Mouse (Mus musculus): ENCODE measurements around the gene Gpr88. TPM values are rescaled to one million over a fixed set of nuclear protein-coding genes. Genes with fewer than 3 reads are reported as not detected.

The Gpr88 gene
- polyA plus RNA-seq (2012; rRNA removed) = 32.7 and 94.6 TPM in 2 replicates

GRCm38 (mm10) chr3:116253077-116253531, at the start of gene Gpr88:
Gene Gpr88 (minus strand): TSS chr3:116253503.
- Histone ChIP-seq H3K27ac (ENCODE audit: insufficient read depth, low read length) (peak within 1 kb of the TSS; percentile 90), H3K4me1 (ENCODE audit: control insufficient read depth, insufficient read depth, low read length) (peaks cover 1% of the 10 kb centered on the region; the same call in 1 of the 2 replicates), H3K4me3 (ENCODE audit: insufficient read depth, low read length) (peak within 1 kb of the TSS; percentile 83)
- TF ChIP-seq POLR2A (IDR thresholded peaks at IDR 0.05; ENCODE audit: extremely low read depth, insufficient read depth, low read length) (peak; percentile 76), CTCF (IDR thresholded peaks at IDR 0.05; ENCODE audit: extremely low read depth, insufficient read depth, low read length) (no peak)

GRCm38 (mm10) chr3:116302581-116302980, 49.3 kb upstream of the Gpr88 start:
- H3K27ac ChIP-seq (ENCODE audit: insufficient read depth, low read length) = no peak overlapping the region
- TF ChIP-seq CTCF (IDR thresholded peaks at IDR 0.05; ENCODE audit: extremely low read depth, insufficient read depth, low read length) (no peak), POLR2A (IDR thresholded peaks at IDR 0.05; ENCODE audit: extremely low read depth, insufficient read depth, low read length) (no peak)
- H3K4me3 ChIP-seq (ENCODE audit: insufficient read depth, low read length) = no peak overlapping the region
- no peaks in the 10 kb centered on the region; the same call in 1 of the 2 replicates for H3K4me1 ChIP-seq (ENCODE audit: control insufficient read depth, insufficient read depth, low read length)

- TF ChIP-seq CTCF (IDR thresholded peaks at IDR 0.05; ENCODE audit: extremely low read depth, insufficient read depth, low read length) = no peak
- no peak for TF ChIP-seq POLR2A (IDR thresholded peaks at IDR 0.05; ENCODE audit: extremely low read depth, insufficient read depth, low read length)
- no peaks in the 10 kb centered on the region; the same call in 1 of the 2 replicates for H3K4me1 ChIP-seq (ENCODE audit: control insufficient read depth, insufficient read depth, low read length)
- no peak overlapping the region for H3K4me3 ChIP-seq (ENCODE audit: insufficient read depth, low read length)
- H3K27ac ChIP-seq (ENCODE audit: insufficient read depth, low read length) = no peak overlapping the region
These were observed 48.5 kb upstream of the Gpr88 start for GRCm38 (mm10) chr3:116301754-116302153.

GRCm38 (mm10) chr3:116298727-116299126, 45.4 kb upstream of the Gpr88 start:
- Histone ChIP-seq H3K27ac (ENCODE audit: insufficient read depth, low read length) (no peak overlapping the region), H3K4me3 (ENCODE audit: insufficient read depth, low read length) (no peak overlapping the region), H3K4me1 (ENCODE audit: control insufficient read depth, insufficient read depth, low read length) (no peaks in the 10 kb centered on the region)
- TF ChIP-seq POLR2A (IDR thresholded peaks at IDR 0.05; ENCODE audit: extremely low read depth, insufficient read depth, low read length) (no peak), CTCF (IDR thresholded peaks at IDR 0.05; ENCODE audit: extremely low read depth, insufficient read depth, low read length) (no peak)

- Histone ChIP-seq H3K27ac (ENCODE audit: insufficient read depth, low read length) (no peak overlapping the region), H3K4me3 (ENCODE audit: insufficient read depth, low read length) (no peak overlapping the region), H3K4me1 (ENCODE audit: control insufficient read depth, insufficient read depth, low read length) (no peaks in the 10 kb centered on the region)
- TF ChIP-seq POLR2A (IDR thresholded peaks at IDR 0.05; ENCODE audit: extremely low read depth, insufficient read depth, low read length) (no peak), CTCF (IDR thresholded peaks at IDR 0.05; ENCODE audit: extremely low read depth, insufficient read depth, low read length) (no peak)
These were observed 44.7 kb upstream of the Gpr88 start for GRCm38 (mm10) chr3:116298003-116298402.

GRCm38 (mm10) chr3:116297170-116297569, 43.9 kb upstream of the Gpr88 start:
- TF ChIP-seq CTCF (IDR thresholded peaks at IDR 0.05; ENCODE audit: extremely low read depth, insufficient read depth, low read length) (no peak), POLR2A (IDR thresholded peaks at IDR 0.05; ENCODE audit: extremely low read depth, insufficient read depth, low read length) (no peak)
- Histone ChIP-seq H3K4me3 (ENCODE audit: insufficient read depth, low read length) (no peak overlapping the region), H3K27ac (ENCODE audit: insufficient read depth, low read length) (no peak overlapping the region), H3K4me1 (ENCODE audit: control insufficient read depth, insufficient read depth, low read length) (no peaks in the 10 kb centered on the region)

- Histone ChIP-seq H3K4me3 (ENCODE audit: insufficient read depth, low read length) (no peak overlapping the region), H3K27ac (ENCODE audit: insufficient read depth, low read length) (no peak overlapping the region), H3K4me1 (ENCODE audit: control insufficient read depth, insufficient read depth, low read length) (no peaks in the 10 kb centered on the region)
- no peak for TF ChIP-seq CTCF (IDR thresholded peaks at IDR 0.05; ENCODE audit: extremely low read depth, insufficient read depth, low read length)
These were observed 36.9 kb upstream of the Gpr88 start for GRCm38 (mm10) chr3:116290041-116290815.

GRCm38 (mm10) chr3:116288833-116289232, 35.5 kb upstream of the Gpr88 start:
- Histone ChIP-seq H3K27ac (ENCODE audit: insufficient read depth, low read length) (no peak overlapping the region), H3K4me1 (ENCODE audit: control insufficient read depth, insufficient read depth, low read length) (no peaks in the 10 kb centered on the region), H3K4me3 (ENCODE audit: insufficient read depth, low read length) (no peak overlapping the region)
- no peak for TF ChIP-seq POLR2A (IDR thresholded peaks at IDR 0.05; ENCODE audit: extremely low read depth, insufficient read depth, low read length)
- TF ChIP-seq CTCF (IDR thresholded peaks at IDR 0.05; ENCODE audit: extremely low read depth, insufficient read depth, low read length) = no peak

- no peaks in the 10 kb centered on the region for H3K4me1 ChIP-seq (ENCODE audit: control insufficient read depth, insufficient read depth, low read length)
These were observed 31.4 kb upstream of the Gpr88 start for GRCm38 (mm10) chr3:116284735-116285134.

GRCm38 (mm10) chr3:116283996-116284395, 30.7 kb upstream of the Gpr88 start:
- Histone ChIP-seq H3K4me1 (ENCODE audit: control insufficient read depth, insufficient read depth, low read length) (no peaks in the 10 kb centered on the region), H3K4me3 (ENCODE audit: insufficient read depth, low read length) (no peak overlapping the region), H3K27ac (ENCODE audit: insufficient read depth, low read length) (no peak overlapping the region)
- TF ChIP-seq POLR2A (IDR thresholded peaks at IDR 0.05; ENCODE audit: extremely low read depth, insufficient read depth, low read length) (no peak), CTCF (IDR thresholded peaks at IDR 0.05; ENCODE audit: extremely low read depth, insufficient read depth, low read length) (no peak)

More at GRCm38 (mm10) chr3:116284735-116285134, 31.4 kb upstream of the Gpr88 start:
- TF ChIP-seq POLR2A (IDR thresholded peaks at IDR 0.05; ENCODE audit: extremely low read depth, insufficient read depth, low read length) (no peak), CTCF (IDR thresholded peaks at IDR 0.05; ENCODE audit: extremely low read depth, insufficient read depth, low read length) (no peak)
- Histone ChIP-seq H3K4me3 (ENCODE audit: insufficient read depth, low read length) (no peak overlapping the region), H3K27ac (ENCODE audit: insufficient read depth, low read length) (no peak overlapping the region)
